Mouse (Mus musculus) erythroblast, embryonic 14.5 days (primary cell): ENCODE results near the gene Zbtb40.

Source experiments
- GATA1 ChIP-seq: IDR thresholded peaks from 2 replicates; pipeline ENCODE4 v1.6.1; 2012; ENCODE audit warnings: low read length, inconsistent platforms, mixed read lengths
- TAL1 ChIP-seq: IDR thresholded peaks from 3 replicates; pipeline ENCODE4 v1.6.1; 2012; ENCODE audit warnings: low read length, inconsistent platforms, mixed read lengths

GRCm38 (mm10) chr4:136964990-136965421 lies 83.6 kb downstream of the Zbtb40 start:
- TF ChIP-seq GATA1 = no peak
- TF ChIP-seq TAL1 = no peak
